Mouse (Mus musculus): ENCODE data around the gene Rbm8a. TPM values are rescaled to one million over a fixed set of nuclear protein-coding genes. Genes with fewer than 3 reads are reported as not detected.
"Not testable (repeated sequence)": the region's sequence is repeated elsewhere in the genome, so short reads cannot be mapped to it uniquely, and the experiment has no call there.

Gene Rbm8a
- total and polyA plus RNA-seq, 3 experiments = 231 to 363 TPM; not detected in 1

- 0 out of 4 replicates have a peak, but pooled peaks of 1 of the 2 experiments have one; percentile 18 for TF ChIP-seq POLR2A (IDR thresholded peaks at IDR 0.05; ENCODE audit: control insufficient read depth in 1 of 2, insufficient read depth in 1 of 2, low read depth in 1 of 2, low read length in 2 of 2, poor library complexity in 1 of 2)
- TF ChIP-seq TBP (IDR thresholded peaks at IDR 0.05; ENCODE audit: low read depth, low read length) = peak; percentile 95
- not testable (repeated sequence) for H3K4me3 ChIP-seq (ENCODE audit: control insufficient read depth in 1 of 2, insufficient read depth in 1 of 2, low read depth in 2 of 2, low read length in 2 of 2); H3K79me2 ChIP-seq (ENCODE audit: control insufficient read depth, insufficient read depth, low read length, poor library complexity)
Observed at GRCm38 (mm10) chr3:96606007-96606406, 23.7 kb upstream of the Rbm8a start.

DNA sequence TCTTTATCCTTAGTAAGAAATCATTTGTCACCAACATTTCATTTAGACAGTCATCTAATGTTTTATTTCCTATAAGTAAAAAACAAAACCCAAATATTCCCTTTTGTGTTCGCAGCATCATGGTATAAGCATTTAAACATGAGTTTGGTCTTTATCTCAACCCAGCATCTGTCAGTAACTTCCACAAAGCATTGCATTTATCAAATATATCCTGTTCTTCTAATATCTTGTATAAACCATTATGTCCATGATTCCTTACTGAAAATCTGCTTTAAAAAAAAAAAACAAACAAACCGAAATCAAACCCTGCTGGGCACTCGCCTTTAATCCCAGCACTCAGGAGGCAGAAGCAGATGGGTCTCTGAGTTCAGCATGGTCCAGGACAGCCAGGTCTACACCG is 23.1 kb upstream of the Rbm8a start:
- no peak overlapping the region for H3K9ac ChIP-seq (ENCODE audit: control insufficient read depth, low read depth, low read length, poor library complexity, severe bottlenecking)
- no peaks in the 10 kb centered on the region for H3K9me3 ChIP-seq (replicated peaks; ENCODE audit: insufficient read depth, low read length)
- DNase-seq (ENCODE audit: low read depth, low spot score) = no peak
- H3K79me2 ChIP-seq (ENCODE audit: control insufficient read depth, insufficient read depth, low read length, poor library complexity) = no peaks in the 10 kb centered on the region
- H3K36me3 ChIP-seq (ENCODE audit: control insufficient read depth in 1 of 2, insufficient read depth in 2 of 2, low read length in 2 of 2) = peaks cover 0 to 2% of the 10 kb centered on the region in 2 experiments; a peak in 2 of 4 replicates
- H3K4me1 ChIP-seq (ENCODE audit: control insufficient read depth in 1 of 2, insufficient read depth in 2 of 2, low read length in 2 of 2) = peaks cover 4% of the 10 kb centered on the region in 2 experiments; a peak in 1 of 4 replicates
- H3K27me3 ChIP-seq (ENCODE audit: control insufficient read depth in 1 of 2, insufficient read depth in 2 of 2, low read length in 2 of 2) = no peaks in the 10 kb centered on the region
- H3K4me3 ChIP-seq (ENCODE audit: control insufficient read depth in 1 of 2, insufficient read depth in 1 of 2, low read depth in 2 of 2, low read length in 2 of 2) = no peak overlapping the region
- no peak overlapping the region for H3K27ac ChIP-seq (ENCODE audit: control insufficient read depth, low read depth, low read length)
- TF ChIP-seq SIN3A (IDR thresholded peaks at IDR 0.05; ENCODE audit: low read length) = no peak
- no peak for TF ChIP-seq NRF1 (IDR thresholded peaks at IDR 0.05; ENCODE audit: insufficient read depth, low read depth, low read length, poor library complexity, severe bottlenecking)
- TF ChIP-seq RAD21 (IDR thresholded peaks at IDR 0.05; ENCODE audit: low read depth, low read length) = no peak
- TF ChIP-seq MXI1 (IDR thresholded peaks at IDR 0.05; ENCODE audit: low read depth, low read length) = no peak
- no peak for TF ChIP-seq ZKSCAN1 (IDR thresholded peaks at IDR 0.05; ENCODE audit: low read depth, low read length)
- TF ChIP-seq BHLHE40 (IDR thresholded peaks at IDR 0.05; ENCODE audit: borderline replicate concordance, low read depth, low read length) = no peak
- no peak for TF ChIP-seq TBP (IDR thresholded peaks at IDR 0.05; ENCODE audit: low read depth, low read length)
- no peak for TF ChIP-seq MYB (IDR thresholded peaks at IDR 0.05; ENCODE audit: low read depth, low read length)
- no peak for TF ChIP-seq E2F4 (IDR thresholded peaks at IDR 0.05; ENCODE audit: borderline replicate concordance, low read depth, low read length)
- TF ChIP-seq USF2 (IDR thresholded peaks at IDR 0.05; ENCODE audit: borderline replicate concordance in 1 of 2, insufficient read depth in 1 of 2, low read depth in 1 of 2, low read length in 2 of 2) = no peak
- TF ChIP-seq MEF2A (IDR thresholded peaks at IDR 0.05; ENCODE audit: extremely low read depth, insufficient replicate concordance, low read depth, low read length, poor library complexity, severe bottlenecking) = no peak
- TF ChIP-seq GABPA (IDR thresholded peaks at IDR 0.05; ENCODE audit: low read depth, low read length) = no peak
- no peak for TF ChIP-seq POLR2A (IDR thresholded peaks at IDR 0.05; ENCODE audit: control insufficient read depth in 1 of 2, insufficient read depth in 1 of 2, low read depth in 1 of 2, low read length in 2 of 2, poor library complexity in 1 of 2)
- no peak for TF ChIP-seq MAFK (IDR thresholded peaks at IDR 0.05; ENCODE audit: borderline replicate concordance, low read depth, low read length)
- TF ChIP-seq TAL1 (IDR thresholded peaks at IDR 0.05; ENCODE audit: low read length) = no peak
- TF ChIP-seq NELFE (IDR thresholded peaks at IDR 0.05; ENCODE audit: low read depth, low read length) = no peak
- no peak for TF ChIP-seq ETS1 (IDR thresholded peaks at IDR 0.05; ENCODE audit: low read depth, low read length)
- TF ChIP-seq KAT2A (conservative IDR thresholded peaks at IDR 0.05; ENCODE audit: low read depth, low read length) = no peak
- TF ChIP-seq UBTF (IDR thresholded peaks at IDR 0.05; ENCODE audit: borderline replicate concordance, insufficient read depth, low read depth, low read length) = no peak
- TF ChIP-seq JUND (IDR thresholded peaks at IDR 0.05; ENCODE audit: low read depth, low read length) = no peak
- no peak for TF ChIP-seq CHD2 (IDR thresholded peaks at IDR 0.05; ENCODE audit: low read length)
- TF ChIP-seq USF1 (IDR thresholded peaks at IDR 0.05; ENCODE audit: low read depth, low read length) = no peak
- TF ChIP-seq CHD1 (IDR thresholded peaks at IDR 0.05; ENCODE audit: low read depth, low read length) = no peak
- no peak for TF ChIP-seq POLR2AphosphoS5 (IDR thresholded peaks at IDR 0.05; ENCODE audit: borderline replicate concordance, low read depth, low read length)
- no peak for TF ChIP-seq POLR2AphosphoS2 (IDR thresholded peaks at IDR 0.05; ENCODE audit: low read length)
- TF ChIP-seq ELF1 (IDR thresholded peaks at IDR 0.05; ENCODE audit: low read depth, low read length) = no peak
- peak; percentile 70 for TF ChIP-seq GATA1 (IDR thresholded peaks at IDR 0.05; ENCODE audit: low read depth, low read length)
- peak; percentile 36; the same call in 1 of the 2 replicates for TF ChIP-seq TCF12 (IDR thresholded peaks at IDR 0.05; ENCODE audit: low read depth, low read length)
- no peak for TF ChIP-seq ZC3H11A (IDR thresholded peaks at IDR 0.05; ENCODE audit: low read depth, low read length)
- TF ChIP-seq ZMIZ1 (IDR thresholded peaks at IDR 0.05; ENCODE audit: low read depth, low read length) = no peak
- TF ChIP-seq RCOR1 (IDR thresholded peaks at IDR 0.05; ENCODE audit: low read depth, low read length) = 0 out of 2 replicates have a peak, but pooled peaks have one; percentile 51

More at GRCm38 (mm10) chr3:96606007-96606406, 23.7 kb upstream of the Rbm8a start:
- H3K9me3 ChIP-seq (replicated peaks; ENCODE audit: insufficient read depth, low read length); DNase-seq (ENCODE audit: low read depth, low spot score); H3K4me1 ChIP-seq (ENCODE audit: control insufficient read depth in 1 of 2, insufficient read depth in 2 of 2, low read length in 2 of 2); H3K9ac ChIP-seq (ENCODE audit: control insufficient read depth, low read depth, low read length, poor library complexity, severe bottlenecking); H3K27me3 ChIP-seq (ENCODE audit: control insufficient read depth in 1 of 2, insufficient read depth in 2 of 2, low read length in 2 of 2); H3K36me3 ChIP-seq (ENCODE audit: control insufficient read depth in 1 of 2, insufficient read depth in 2 of 2, low read length in 2 of 2); H3K27ac ChIP-seq (ENCODE audit: control insufficient read depth, low read depth, low read length): not testable (repeated sequence)

Measured in MEL (cell line).